Mouse (Mus musculus): Measurements from ENCODE around the gene Gm49325. TPM values are rescaled to one million over a fixed set of nuclear protein-coding genes. Genes with fewer than 3 reads are reported as not detected.
A peak's percentile ranks its signal among the peaks of the same experiment; 100 is the strongest.

The Gm49325 gene
- total and polyA plus RNA-seq, 3 experiments = not detected

GRCm38 (mm10) chr10:77565005-77565404 is 41.0 kb upstream of the Gm49325 start:
- Histone ChIP-seq H3K4me3 (ENCODE audit: low read depth, low read length) (peak overlapping the region; percentile 50; the same call in 1 of the 2 replicates), H3K9me3 (replicated peaks) (no peaks in the 10 kb centered on the region), H3K27me3 (ENCODE audit: insufficient read depth, low read length) (no peaks in the 10 kb centered on the region), H3K36me3 (replicated peaks) (peaks cover 74% of the 10 kb centered on the region), H3K4me1 (ENCODE audit: insufficient read depth, low read depth, low read length) (peaks cover 91% of the 10 kb centered on the region)
- peak; percentile 74 for TF ChIP-seq TAL1 (conservative IDR thresholded peaks at IDR 0.05; ENCODE audit: low read depth, low read length)
- no peak for TF ChIP-seq POLR2AphosphoS5 (IDR thresholded peaks at IDR 0.05; ENCODE audit: insufficient replicate concordance, low read depth, low read length)
- DNase-seq (ENCODE audit: low spot score) = peak; percentile 73
- ATAC-seq (ENCODE audit: extremely low read depth, insufficient number of reproducible peaks, low FRiP score, poor library complexity, severe bottlenecking) = peak; percentile 86

- H3K36me3 ChIP-seq (replicated peaks) = peaks cover 65% of the 10 kb centered on the region
- DNase-seq (ENCODE audit: low spot score) (no peak), ATAC-seq (ENCODE audit: extremely low read depth, insufficient number of reproducible peaks, low FRiP score, poor library complexity, severe bottlenecking) (no peak)
Observed at GRCm38 (mm10) chr10:77566651-77567050, 39.3 kb upstream of the Gm49325 start.

GRCm38 (mm10) chr10:77569481-77569880 is 36.5 kb upstream of the Gm49325 start:
- H3K27me3 ChIP-seq (ENCODE audit: insufficient read depth, low read length) = peaks cover 11% of the 10 kb centered on the region
- H3K36me3 ChIP-seq (replicated peaks) = peaks cover 37% of the 10 kb centered on the region
- H3K4me1 ChIP-seq (ENCODE audit: insufficient read depth, low read depth, low read length) = peaks cover 67% of the 10 kb centered on the region
- no peak for DNase-seq (ENCODE audit: low spot score)
- ATAC-seq (ENCODE audit: extremely low read depth, insufficient number of reproducible peaks, low FRiP score, poor library complexity, severe bottlenecking) = no peak
- no peak overlapping the region for H3K4me3 ChIP-seq (ENCODE audit: low read depth, low read length)
- TF ChIP-seq TAL1 (conservative IDR thresholded peaks at IDR 0.05; ENCODE audit: low read depth, low read length) (no peak), GATA2 (IDR thresholded peaks at IDR 0.05; ENCODE audit: borderline replicate concordance, low read depth, low read length) (no peak), GATA1 (IDR thresholded peaks at IDR 0.05; ENCODE audit: borderline replicate concordance, low read length) (no peak), CTCF (IDR thresholded peaks at IDR 0.05; ENCODE audit: low read depth, low read length) (no peak), POLR2AphosphoS5 (IDR thresholded peaks at IDR 0.05; ENCODE audit: insufficient replicate concordance, low read depth, low read length) (no peak)
- H3K9me3 ChIP-seq (replicated peaks) = no peaks in the 10 kb centered on the region

More at GRCm38 (mm10) chr10:77566651-77567050, 39.3 kb upstream of the Gm49325 start:
- Histone ChIP-seq H3K9me3 (replicated peaks) (no peaks in the 10 kb centered on the region), H3K4me3 (ENCODE audit: low read depth, low read length) (no peak overlapping the region), H3K27me3 (ENCODE audit: insufficient read depth, low read length) (no peaks in the 10 kb centered on the region), H3K4me1 (ENCODE audit: insufficient read depth, low read depth, low read length) (peaks cover 76% of the 10 kb centered on the region)
- peak; percentile 88 for TF ChIP-seq CTCF (IDR thresholded peaks at IDR 0.05; ENCODE audit: low read depth, low read length)
- no peak for TF ChIP-seq TAL1 (conservative IDR thresholded peaks at IDR 0.05; ENCODE audit: low read depth, low read length)
- TF ChIP-seq GATA1 (IDR thresholded peaks at IDR 0.05; ENCODE audit: borderline replicate concordance, low read length) = no peak

- Histone ChIP-seq H3K36me3 (replicated peaks) (peaks cover 31% of the 10 kb centered on the region), H3K4me1 (ENCODE audit: insufficient read depth, low read depth, low read length) (peaks cover 64% of the 10 kb centered on the region), H3K27me3 (ENCODE audit: insufficient read depth, low read length) (peaks cover 14% of the 10 kb centered on the region), H3K4me3 (ENCODE audit: low read depth, low read length) (no peak overlapping the region), H3K9me3 (replicated peaks) (no peaks in the 10 kb centered on the region)
- no peak for TF ChIP-seq TAL1 (conservative IDR thresholded peaks at IDR 0.05; ENCODE audit: low read depth, low read length)
- TF ChIP-seq CTCF (IDR thresholded peaks at IDR 0.05; ENCODE audit: low read depth, low read length) = no peak
- no peak for TF ChIP-seq GATA1 (IDR thresholded peaks at IDR 0.05; ENCODE audit: borderline replicate concordance, low read length)
- no peak for TF ChIP-seq POLR2AphosphoS5 (IDR thresholded peaks at IDR 0.05; ENCODE audit: insufficient replicate concordance, low read depth, low read length)
- TF ChIP-seq GATA2 (IDR thresholded peaks at IDR 0.05; ENCODE audit: borderline replicate concordance, low read depth, low read length) = no peak
- DNase-seq (ENCODE audit: low spot score) (no peak), ATAC-seq (ENCODE audit: extremely low read depth, insufficient number of reproducible peaks, low FRiP score, poor library complexity, severe bottlenecking) (no peak)
Observed at GRCm38 (mm10) chr10:77569973-77570658, 35.9 kb upstream of the Gm49325 start.

GRCm38 (mm10) chr10:77572225-77572624 is 33.8 kb upstream of the Gm49325 start:
- H3K4me3 ChIP-seq (ENCODE audit: low read depth, low read length) = no peak overlapping the region
- peaks cover 43% of the 10 kb centered on the region for H3K4me1 ChIP-seq (ENCODE audit: insufficient read depth, low read depth, low read length)
- ATAC-seq (ENCODE audit: extremely low read depth, insufficient number of reproducible peaks, low FRiP score, poor library complexity, severe bottlenecking) (no peak), DNase-seq (ENCODE audit: low spot score) (no peak)
- H3K9me3 ChIP-seq (replicated peaks) = no peaks in the 10 kb centered on the region
- H3K27me3 ChIP-seq (ENCODE audit: insufficient read depth, low read length) = peaks cover 14% of the 10 kb centered on the region
- H3K36me3 ChIP-seq (replicated peaks) = peaks cover 11% of the 10 kb centered on the region
- TF ChIP-seq TAL1 (conservative IDR thresholded peaks at IDR 0.05; ENCODE audit: low read depth, low read length) = no peak
- TF ChIP-seq GATA2 (IDR thresholded peaks at IDR 0.05; ENCODE audit: borderline replicate concordance, low read depth, low read length) = no peak
- TF ChIP-seq GATA1 (IDR thresholded peaks at IDR 0.05; ENCODE audit: borderline replicate concordance, low read length) = no peak
- no peak for TF ChIP-seq POLR2AphosphoS5 (IDR thresholded peaks at IDR 0.05; ENCODE audit: insufficient replicate concordance, low read depth, low read length)
- TF ChIP-seq CTCF (IDR thresholded peaks at IDR 0.05; ENCODE audit: low read depth, low read length) = no peak

- no peak overlapping the region for H3K4me3 ChIP-seq (ENCODE audit: low read depth, low read length)
- ATAC-seq (ENCODE audit: extremely low read depth, insufficient number of reproducible peaks, low FRiP score, poor library complexity, severe bottlenecking) = no peak
Observed at GRCm38 (mm10) chr10:77573162-77573561, 32.8 kb upstream of the Gm49325 start.

More at GRCm38 (mm10) chr10:77573162-77573561, 32.8 kb upstream of the Gm49325 start:
- Histone ChIP-seq H3K27me3 (ENCODE audit: insufficient read depth, low read length) (peaks cover 17% of the 10 kb centered on the region), H3K4me1 (ENCODE audit: insufficient read depth, low read depth, low read length) (peaks cover 35% of the 10 kb centered on the region), H3K36me3 (replicated peaks) (peaks cover 11% of the 10 kb centered on the region), H3K9me3 (replicated peaks) (no peaks in the 10 kb centered on the region)
- TF ChIP-seq CTCF (IDR thresholded peaks at IDR 0.05; ENCODE audit: low read depth, low read length) (no peak), GATA2 (IDR thresholded peaks at IDR 0.05; ENCODE audit: borderline replicate concordance, low read depth, low read length) (no peak), TAL1 (conservative IDR thresholded peaks at IDR 0.05; ENCODE audit: low read depth, low read length) (no peak), POLR2AphosphoS5 (IDR thresholded peaks at IDR 0.05; ENCODE audit: insufficient replicate concordance, low read depth, low read length) (no peak), GATA1 (IDR thresholded peaks at IDR 0.05; ENCODE audit: borderline replicate concordance, low read length) (no peak)
- no peak for DNase-seq (ENCODE audit: low spot score)

Measured in G1E (cell line).